Mouse (Mus musculus): Measurements from ENCODE around the gene Zfp319.
"Not testable (repeated sequence)": the region's sequence is repeated elsewhere in the genome, so short reads cannot be mapped to it uniquely, and the experiment has no call there.

The Zfp319 gene

DNA sequence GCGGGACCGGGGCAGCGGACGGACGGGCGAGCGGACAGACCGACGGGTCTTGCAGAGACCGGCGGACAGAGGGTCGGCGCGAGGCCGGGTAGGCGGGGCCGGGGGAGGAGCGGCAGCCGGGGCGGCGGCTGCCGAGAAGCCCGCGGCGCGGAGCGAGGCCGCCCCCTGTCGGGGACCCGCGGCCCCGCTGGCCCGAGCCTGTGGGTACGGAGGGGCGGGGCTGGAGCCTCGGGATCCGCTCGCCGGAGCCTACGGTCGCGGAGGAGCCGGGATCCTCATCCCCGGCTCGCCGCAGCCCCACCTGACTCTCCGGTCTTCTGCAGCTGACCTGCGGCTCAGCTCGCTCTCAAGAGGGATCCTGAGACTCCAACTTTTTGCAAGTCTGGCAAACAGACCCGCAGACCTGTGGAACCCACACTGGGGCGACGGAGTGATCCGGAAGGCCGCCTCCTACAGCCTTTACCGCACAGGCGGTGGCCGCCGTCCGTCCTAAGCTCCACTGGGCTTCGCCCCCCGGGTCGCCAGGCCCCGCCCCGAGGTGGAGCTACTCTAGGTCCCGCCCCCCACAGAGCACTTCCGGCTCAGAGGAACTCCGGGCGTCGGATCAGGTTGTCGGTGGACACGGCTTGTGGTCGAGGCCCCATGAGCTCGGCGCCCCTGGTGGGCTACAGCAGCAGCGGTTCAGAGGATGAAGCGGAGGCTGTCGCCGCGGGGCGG lies at the start of gene Zfp319, which contains the start of gene Usb1:
Zfp319 (minus strand) TSS at position 231 of the 717 bp plus-strand sequence.
Usb1 (plus strand) TSS at position 565 of the 717 bp plus-strand sequence.
- DNase-seq = peak; percentile 95 to 97

DNA sequence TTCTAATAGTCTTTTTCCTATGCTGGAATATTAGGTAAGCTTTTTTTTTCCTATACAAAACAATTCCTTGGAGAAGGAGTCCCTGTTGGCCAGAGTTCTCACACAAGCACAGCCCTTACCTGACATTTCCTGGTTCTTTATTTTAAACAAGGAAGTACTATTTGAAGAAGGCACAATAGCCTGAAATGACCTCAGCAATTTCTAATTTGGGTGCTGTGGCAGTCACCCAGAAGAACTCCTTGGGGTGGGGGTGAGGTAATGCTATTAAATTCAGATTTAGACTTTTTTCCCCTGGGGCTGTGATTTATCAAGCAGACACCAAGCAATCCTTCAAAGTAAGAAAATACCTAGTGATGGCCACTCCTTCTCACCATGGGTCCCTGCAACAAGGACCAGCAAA lies 49.2 kb upstream of the Zfp319 start:
- DNase-seq = peak; percentile 20 to 30

GRCm38 (mm10) chr8:95378928-95379327 lies 47.2 kb upstream of the Zfp319 start:
- DNase-seq = not testable (repeated sequence)

- DNase-seq = peak; percentile 46 to 50
Observed at GRCm38 (mm10) chr8:95377863-95378291, 46.1 kb upstream of the Zfp319 start.

- DNase-seq = no peak
Observed at GRCm38 (mm10) chr8:95377101-95377500, 45.4 kb upstream of the Zfp319 start.

GRCm38 (mm10) chr8:95376309-95376999 lies 44.7 kb upstream of the Zfp319 start:
- no peak for DNase-seq

- no peak for DNase-seq
Observed at GRCm38 (mm10) chr8:95375374-95375930, 43.7 kb upstream of the Zfp319 start.

- no peak for DNase-seq
Observed at GRCm38 (mm10) chr8:95374429-95374828, 42.7 kb upstream of the Zfp319 start.

DNA sequence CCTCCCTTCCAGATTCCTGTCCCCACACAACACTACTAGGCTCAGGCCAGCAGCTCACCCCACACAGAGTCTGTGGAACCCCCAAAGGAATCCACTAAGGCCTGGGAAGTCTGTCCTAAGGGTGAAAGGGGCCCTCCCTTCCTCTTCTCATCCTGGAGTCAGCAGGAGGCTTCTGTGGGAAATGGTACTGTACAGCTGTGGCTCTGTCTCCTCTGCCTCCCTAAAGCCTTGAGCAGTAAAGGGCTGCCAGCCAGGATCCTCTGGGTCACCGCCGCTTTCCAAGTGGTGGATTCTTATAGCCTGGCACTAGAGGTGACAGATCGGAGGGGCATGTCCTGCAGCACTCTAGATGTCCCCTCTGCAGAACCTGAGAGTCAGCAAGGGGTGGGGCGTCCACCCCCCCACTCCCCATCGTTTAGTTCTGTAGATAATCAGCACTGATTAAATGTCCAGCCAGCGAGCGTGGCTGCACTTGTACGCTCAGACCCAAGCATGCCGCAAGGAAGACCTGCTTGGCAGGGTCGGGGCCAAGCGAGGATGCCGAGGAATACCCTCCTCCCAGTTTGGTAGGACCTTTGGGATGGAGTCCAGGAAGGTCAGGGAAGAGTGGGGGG lies 41.7 kb upstream of the Zfp319 start:
- DNase-seq = no peak

- no peak for DNase-seq
Observed at GRCm38 (mm10) chr8:95369581-95370326, 38.0 kb upstream of the Zfp319 start.

GRCm38 (mm10) chr8:95363849-95364248 lies 32.1 kb upstream of the Zfp319 start:
- DNase-seq = no peak

DNA sequence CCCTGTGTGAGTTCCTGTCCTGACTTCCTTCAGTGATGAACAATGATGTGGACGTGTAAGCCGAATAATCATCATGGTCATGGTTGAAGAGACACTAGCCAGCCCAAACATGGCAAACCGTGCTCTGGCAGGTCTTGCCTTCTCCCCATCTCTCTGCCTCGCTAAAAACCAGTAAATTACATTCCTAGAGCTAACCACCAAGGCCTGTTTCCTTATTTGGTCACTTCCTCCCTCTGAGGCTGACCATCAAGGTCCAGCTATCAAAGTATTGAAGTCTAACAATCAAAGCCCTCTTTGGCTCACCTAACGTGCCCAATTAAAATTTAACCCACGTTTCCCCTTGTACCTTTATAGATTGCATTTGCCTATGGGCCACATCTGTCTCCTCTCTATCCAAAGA lies 30.5 kb upstream of the Zfp319 start:
- no peak for DNase-seq

GRCm38 (mm10) chr8:95361016-95361341 lies 29.2 kb upstream of the Zfp319 start:
- DNase-seq = no peak

DNA sequence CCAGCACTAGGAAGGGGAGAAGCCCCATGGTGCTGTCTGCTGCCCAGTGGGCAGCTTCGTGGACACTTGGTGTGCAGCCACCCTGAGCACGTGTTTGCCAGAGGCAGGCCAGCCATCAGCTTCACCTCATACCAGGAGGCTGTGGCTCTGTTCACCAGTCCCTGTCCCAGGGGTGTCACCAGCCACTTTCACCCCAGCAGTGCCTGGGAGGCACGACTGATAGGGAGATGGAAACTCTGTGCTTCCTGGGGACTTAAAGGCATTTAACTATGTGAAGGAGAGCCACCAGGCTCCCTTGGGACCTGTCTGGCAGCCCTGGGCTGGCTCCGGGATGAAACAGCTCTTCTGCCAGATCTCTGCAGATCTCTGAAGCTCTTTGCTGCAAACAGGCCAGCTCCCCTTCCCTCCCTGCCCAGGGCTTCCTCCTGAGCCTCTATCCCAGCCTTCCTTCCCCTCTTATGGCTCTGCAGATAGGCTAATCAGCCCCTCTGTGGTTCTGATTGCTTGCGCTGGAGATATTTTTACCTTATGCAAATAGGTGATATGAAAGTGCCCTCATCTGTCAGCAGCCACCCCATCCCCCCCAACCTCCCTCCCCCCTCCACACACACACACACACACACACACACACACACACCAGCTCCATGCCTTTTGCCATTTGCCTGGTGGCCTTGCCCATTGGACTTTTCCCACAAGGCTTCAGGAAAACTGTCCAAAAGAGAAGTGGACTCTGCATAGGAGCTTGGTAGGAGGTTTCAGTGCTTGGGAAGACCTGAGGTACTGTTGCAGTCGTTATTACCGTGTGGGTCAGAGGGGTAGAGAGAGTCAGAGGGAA lies 28.6 kb upstream of the Zfp319 start:
- no peak for DNase-seq

- DNase-seq = peak in 1 of 2 experiments; percentile 24
Observed at GRCm38 (mm10) chr8:95358550-95359411, 27.0 kb upstream of the Zfp319 start.

- DNase-seq = no peak
Observed at GRCm38 (mm10) chr8:95354606-95355005, 22.9 kb upstream of the Zfp319 start.

DNA sequence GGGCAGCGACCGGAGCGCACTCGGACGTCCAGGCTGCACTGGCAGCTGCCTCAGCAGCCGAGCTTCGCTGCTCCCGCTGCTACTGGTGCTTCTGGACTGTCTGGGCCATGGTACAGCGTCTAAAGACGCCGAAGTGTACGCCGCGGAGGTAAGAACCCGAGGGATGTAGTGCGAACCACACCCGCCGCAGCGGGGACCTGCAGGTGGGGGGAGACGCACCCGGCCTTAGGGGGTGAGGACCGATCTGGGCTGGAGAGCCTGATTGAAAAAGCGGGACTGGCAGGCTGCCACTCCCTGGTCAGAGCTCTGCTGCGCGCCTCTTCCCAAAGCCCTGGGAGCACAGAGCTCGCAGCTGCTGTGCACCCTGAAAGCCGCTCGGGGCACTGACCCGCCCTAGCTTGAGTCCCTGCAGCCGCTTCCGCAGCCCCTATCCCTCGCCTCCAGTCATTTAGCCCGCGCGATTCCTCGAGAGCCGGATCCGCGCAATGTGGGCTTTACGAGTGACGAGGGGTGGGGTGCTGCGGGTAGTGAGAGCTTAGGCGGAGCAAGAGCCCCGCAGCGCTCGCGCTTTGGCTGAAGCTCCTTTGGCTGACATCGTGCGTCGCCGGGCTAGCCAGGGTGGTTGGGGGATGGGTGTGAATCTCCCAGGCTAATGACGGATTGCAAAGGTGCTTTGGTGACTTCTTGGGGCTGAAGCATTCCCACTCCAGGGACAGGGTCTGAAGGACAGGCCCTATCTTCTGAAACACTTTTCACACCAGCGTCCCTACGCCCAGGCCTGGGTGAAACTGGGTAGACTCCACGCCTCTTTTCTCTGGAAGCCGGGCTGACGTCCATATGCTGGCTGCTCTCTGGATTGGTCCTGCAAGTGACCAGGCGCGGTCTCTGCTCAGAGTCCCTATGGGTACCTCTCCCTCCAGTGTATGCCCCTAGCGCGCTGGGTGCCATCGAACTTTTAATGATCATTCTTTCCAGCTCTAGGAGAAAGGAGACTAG lies 21.4 kb upstream of the Zfp319 start:
- peak in 1 of 2 experiments; percentile 61 for DNase-seq

GRCm38 (mm10) chr8:95352151-95352870 lies 20.6 kb upstream of the Zfp319 start, which contains the start of gene Mmp15:
Mmp15 (plus strand) TSS chr8:95352268.
- DNase-seq = peak; percentile 62 to 82

GRCm38 (mm10) chr8:95351461-95351860 lies 19.7 kb upstream of the Zfp319 start:
- DNase-seq = peak in 1 of 2 experiments; percentile 36

Data from kidney, postnatal 36 days (tissue).